Mouse (Mus musculus): Measurements from ENCODE around the gene Ica1.

- TF ChIP-seq CTCF (IDR thresholded peaks at IDR 0.05; ENCODE audit: low read depth) (no peak), EP300 (IDR thresholded peaks at IDR 0.05; ENCODE audit: low read depth) (no peak)
These were observed 635 bp downstream of the Ica1 start for GRCm38 (mm10) chr6:8777411-8778295.

All from liver, embryonic 14.5 days (tissue).